Mouse (Mus musculus) liver, embryonic 14.5 days (tissue): ENCODE data around the gene Fhod1.

Source experiments
- CTCF ChIP-seq: IDR thresholded peaks from 2 replicates; pipeline ENCODE4 v1.5.1; 2016; ENCODE audit warnings: antibody characterized with exemption, low read depth, control low read depth
- EP300 ChIP-seq: IDR thresholded peaks from 2 replicates; pipeline ENCODE4 v1.6.1; 2016; ENCODE audit warnings: antibody characterized with exemption, low read depth

GRCm38 (mm10) chr8:105356681-105357080, 8.9 kb upstream of the Fhod1 start:
- TF ChIP-seq EP300 (no peak), CTCF (no peak)
